Mouse (Mus musculus): Measurements from ENCODE around the gene Cox6b1.

GRCm38 (mm10) chr7:30625530-30626384 lies at the start of gene Cox6b1:
- TF ChIP-seq CTCF (IDR thresholded peaks at IDR 0.05 in 2 of 3, conservative IDR thresholded peaks at IDR 0.05 in 1 of 3; ENCODE audit: control insufficient read depth in 1 of 3, insufficient read depth in 1 of 3, low read depth in 2 of 3, low read length in 3 of 3, poor library complexity in 1 of 3, severe bottlenecking in 1 of 3), result no peak
- no peak for TF ChIP-seq GATA1 (IDR thresholded peaks at IDR 0.05; ENCODE audit: low read depth, low read length)
- no peak for TF ChIP-seq SMC3 (IDR thresholded peaks at IDR 0.05; ENCODE audit: low read depth, low read length)
- 0 out of 2 replicates have a peak, but pooled peaks have one; percentile 11 for TF ChIP-seq JUND (IDR thresholded peaks at IDR 0.05; ENCODE audit: low read depth, low read length)
- peak; percentile 80 to 93; a peak in 3 of 4 replicates for TF ChIP-seq POLR2A (IDR thresholded peaks at IDR 0.05; ENCODE audit: control insufficient read depth in 1 of 2, insufficient read depth in 1 of 2, low read depth in 1 of 2, low read length in 2 of 2, poor library complexity in 1 of 2)
- no peak for TF ChIP-seq EP300 (IDR thresholded peaks at IDR 0.05; ENCODE audit: low read depth in 1 of 2, low read length in 2 of 2)
- TF ChIP-seq TCF12 (IDR thresholded peaks at IDR 0.05; ENCODE audit: low read depth, low read length), result peak; percentile 44; the same call in 1 of the 2 replicates
- peak; percentile 73 for TF ChIP-seq USF1 (IDR thresholded peaks at IDR 0.05; ENCODE audit: low read depth, low read length)
- TF ChIP-seq SIN3A (IDR thresholded peaks at IDR 0.05; ENCODE audit: low read length), result peak; percentile 90
- no peak; the same call in 1 of the 2 replicates for TF ChIP-seq POLR2AphosphoS5 (IDR thresholded peaks at IDR 0.05; ENCODE audit: borderline replicate concordance, low read depth, low read length)
- TF ChIP-seq MAFK (IDR thresholded peaks at IDR 0.05; ENCODE audit: borderline replicate concordance, low read depth, low read length), result no peak
- TF ChIP-seq E2F4 (IDR thresholded peaks at IDR 0.05; ENCODE audit: borderline replicate concordance, low read depth, low read length), result no peak
- peak; percentile 93 for TF ChIP-seq HCFC1 (IDR thresholded peaks at IDR 0.05; ENCODE audit: low read depth, low read length)
